8 mouse cellular contexts compared by ENCODE assay signal in genomic region chr2:119971837-119972536, GRCm38 (mm10). TPM values are rescaled to one million over a fixed set of nuclear protein-coding genes. Genes with fewer than 3 reads are reported as not detected.
DNase-seq lines count a peak whose midpoint lies in the region; ATAC-seq lines count a peak whose summit lies in the region.

No protein-coding gene starts in this region.

- H3K79me2 ChIP-seq in macrophage (ENCODE audit: inconsistent target) = no peaks in the 10 kb centered on the region

- H3K27me3 ChIP-seq in hindbrain, embryonic 16.5 days (replicated peaks; ENCODE audit: control insufficient read depth, insufficient read depth, low read length) = no peaks in the 10 kb centered on the region

- 1% methylated on average over 32 of the region's 32 CpGs for WGBS in hindbrain, embryonic 16.5 days
- 9% methylated on average over 32 of the region's 32 CpGs for WGBS in macrophage (ENCODE audit: missing documents)

- peak; percentile 90 for DNase-seq in WW6 (ENCODE audit: low read depth, low spot score)
- DNase-seq in cerebellum, postnatal 4 days (ENCODE audit: low spot score in 2 of 2) = peak; percentile 94 to 95
- peak; percentile 96 for DNase-seq in gastrocnemius, adult 18-20 months (ENCODE audit: low spot score)
- peak; percentile 97 for DNase-seq in left cerebral cortex, adult 18-20 months (ENCODE audit: low spot score in 2 of 2)
- peak; percentile 97 for DNase-seq in right cerebral cortex, adult 18-20 months
- peak; percentile 86 for DNase-seq in urinary bladder, postnatal 10 days (ENCODE audit: low spot score)

- peak overlapping the region; percentile 85 for H3K4me2 ChIP-seq in hindbrain, embryonic 16.5 days (ENCODE audit: low read length)

- no peaks in the 10 kb centered on the region for H3K9me3 ChIP-seq in hindbrain, embryonic 16.5 days (ENCODE audit: control insufficient read depth, low read length)

- peak; percentile 99 for ATAC-seq in hindbrain, embryonic 16.5 days

- peaks cover 16% of the 10 kb centered on the region for H3K4me1 ChIP-seq in hindbrain, embryonic 16.5 days (ENCODE audit: control insufficient read depth, insufficient read depth, low read depth, low read length)

- H3K4me3 ChIP-seq in hindbrain, embryonic 16.5 days (ENCODE audit: low read length) = peak overlapping the region; percentile 68
- peak overlapping the region; percentile 52 for H3K4me3 ChIP-seq in macrophage (ENCODE audit: inconsistent target)

- H3K27ac ChIP-seq in hindbrain, embryonic 16.5 days (ENCODE audit: low read depth, low read length) = peak overlapping the region; percentile 84
- no peak overlapping the region for H3K27ac ChIP-seq in macrophage

- peak overlapping the region; percentile 85 for H3K9ac ChIP-seq in hindbrain, embryonic 16.5 days (ENCODE audit: low read depth, low read length)

- no peaks in the 10 kb centered on the region for H3K36me3 ChIP-seq in hindbrain, embryonic 16.5 days (ENCODE audit: control insufficient read depth, insufficient read depth, low read length)
- H3K36me3 ChIP-seq in macrophage (ENCODE audit: inconsistent target) = no peaks in the 10 kb centered on the region

RNA-seq across cellular contexts. Expression of gene Mapkbp1, which starts 0.5 kb away (rescaled TPM):
- total RNA-seq in gastrocnemius, adult 18-20 months (2021) = 1 to 10 TPM; 6.0 to 6.2 TPM
- polyA plus RNA-seq in hindbrain, embryonic 16.5 days (2015; fragmentation: Nextera tagmentation; extraction: Ambion mirVana) = 7.2 and 9.3 TPM in 2 replicates
- total RNA-seq in left cerebral cortex, adult 18-20 months (2021) = 10 to 100 TPM; 44.9 to 45.1 TPM
- total RNA-seq in macrophage (2018; cell fraction: chromatin; rRNA removed) = 100 to 1,000 TPM in 2 of 26 experiments, 10 to 100 TPM in 24; 20.4 to 203 (median 39.3) TPM
- 10 to 100 TPM in 1 of 26 experiments, 1 to 10 TPM in 25; 4.4 to 10.4 (median 5.5) TPM for total RNA-seq in macrophage (2018; cell fraction: cytosol; rRNA removed)
- 100 to 1,000 TPM in 1 of 26 experiments, 10 to 100 TPM in 25; 12.8 to 109 (median 19.3) TPM for total RNA-seq in macrophage (2018; cell fraction: nucleus; rRNA removed)
- polyA plus RNA-seq in macrophage (2018) = 3.1 to 4.3 TPM (median 3.8 TPM) in 3 replicates

RNA-seq across cellular contexts. Expression of gene Jmjd7, which starts 55.3 kb away (rescaled TPM):
- 1 to 10 TPM; 2.4 to 3.0 TPM for total RNA-seq in gastrocnemius, adult 18-20 months (2021)
- polyA plus RNA-seq in hindbrain, embryonic 16.5 days (2015; fragmentation: Nextera tagmentation; extraction: Ambion mirVana) = 17.0 and 17.7 TPM in 2 replicates
- total RNA-seq in left cerebral cortex, adult 18-20 months (2021) = 1 to 10 TPM; 4.2 to 5.1 TPM
- 1 to 10 TPM in 22 of 26 experiments, under 1 TPM in 1, not detected in 3; 0.74 to 7.6 (median 3.0) TPM for total RNA-seq in macrophage (2018; cell fraction: chromatin; rRNA removed)
- total RNA-seq in macrophage (2018; cell fraction: cytosol; rRNA removed) = 1 to 10 TPM in 25 of 26 experiments, under 1 TPM in 1; 0.96 to 3.7 (median 2.5) TPM
- total RNA-seq in macrophage (2018; cell fraction: nucleus; rRNA removed) = 1 to 10 TPM in 21 of 26 experiments, under 1 TPM in 4, not detected in 1; 0.72 to 9.9 (median 3.4) TPM
- 1.6 to 3.2 TPM (median 2.6 TPM) in 3 replicates for polyA plus RNA-seq in macrophage (2018)

RNA-seq across cellular contexts. Expression of gene Gm28042, which starts 55.3 kb away (rescaled TPM):
- under 1 TPM; 0.41 to 0.52 TPM for total RNA-seq in gastrocnemius, adult 18-20 months (2021)
- 3.7 and 5.3 TPM in 2 replicates for polyA plus RNA-seq in hindbrain, embryonic 16.5 days (2015; fragmentation: Nextera tagmentation; extraction: Ambion mirVana)
- total RNA-seq in left cerebral cortex, adult 18-20 months (2021) = 1 to 10 TPM in 1 of 2 experiments, not detected in 1; 1.3 TPM
- total RNA-seq in macrophage (2018; cell fraction: chromatin; rRNA removed) = 1 to 10 TPM in 12 of 26 experiments, under 1 TPM in 9, not detected in 5; 0.26 to 3.1 (median 1.0) TPM
- under 1 TPM in 16 of 26 experiments, not detected in 10; under 0.01 to 0.50 (median 0.07) TPM for total RNA-seq in macrophage (2018; cell fraction: cytosol; rRNA removed)
- total RNA-seq in macrophage (2018; cell fraction: nucleus; rRNA removed) = 1 to 10 TPM in 8 of 26 experiments, under 1 TPM in 11, not detected in 7; 0.12 to 2.1 (median 0.88) TPM
- 0.15 to 0.18 TPM in 2 of 3 replicates, not detected in the other for polyA plus RNA-seq in macrophage (2018)

Comparison
In these comparisons a context has a peak if more than half of its experiments do, and no peak if none do; other contexts are left out.
1. RNA of gene Mapkbp1, which starts 0.5 kb away (total RNA-seq): 44.9 to 45.1 TPM in left cerebral cortex, adult 18-20 months; 6.0 to 6.2 TPM in gastrocnemius, adult 18-20 months; every median in the first group is over 4 times any median in the second.
2. Peak in every context shown above with its lines, with median percentiles within 50 percentile points of each other: DNase-seq.